Mouse (Mus musculus): ENCODE results near the gene Amigo1. TPM values are rescaled to one million over a fixed set of nuclear protein-coding genes. Genes with fewer than 3 reads are reported as not detected.

Gene Amigo1
- polyA plus RNA-seq, 1 experiment from 2014 or later, result 2.4 TPM

- Histone ChIP-seq H3K27me3 (ENCODE audit: control insufficient read depth, insufficient read depth, low read depth, low read length) (no peaks in the 10 kb centered on the region; the same call in 1 of the 2 replicates), H3K4me2 (ENCODE audit: low read depth, low read length) (no peak overlapping the region), H3K36me3 (ENCODE audit: control insufficient read depth, insufficient read depth, low read length) (no peaks in the 10 kb centered on the region), H3K9ac (ENCODE audit: low read length) (no peak overlapping the region), H3K4me1 (replicated peaks; ENCODE audit: control insufficient read depth, insufficient read depth, low read length) (no peaks in the 10 kb centered on the region), H3K4me3 (ENCODE audit: low read length) (no peak overlapping the region), H3K9me3 (ENCODE audit: control insufficient read depth, low read length) (no peaks in the 10 kb centered on the region), H3K27ac (ENCODE audit: low read length) (no peak overlapping the region)
- 67% methylated on average over 9 of the region's 9 CpGs for WGBS
- ATAC-seq (ENCODE audit: low read depth), result no peak
These were observed 27.6 kb upstream of the Amigo1 start for GRCm38 (mm10) chr3:108158383-108159037.

DNA sequence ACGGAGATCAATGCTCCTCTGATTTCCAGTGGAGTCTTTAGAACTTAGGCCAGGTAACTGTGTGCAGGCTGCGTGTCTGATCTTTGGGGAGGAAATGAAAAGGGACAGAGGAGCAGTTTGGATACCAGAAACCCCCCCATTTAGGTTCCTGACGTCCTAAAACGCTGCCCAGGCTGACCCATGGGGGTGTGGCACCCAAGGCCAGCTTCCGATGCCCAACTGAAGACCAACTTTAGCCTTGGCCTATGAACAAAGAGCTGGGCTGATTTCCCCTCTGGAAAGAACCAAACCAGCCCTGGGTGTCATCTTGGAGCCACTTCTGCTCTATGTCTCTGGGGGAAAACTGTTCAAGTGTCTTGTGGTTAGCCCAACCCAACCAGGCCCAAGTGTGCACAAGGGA lies 22.0 kb upstream of the Amigo1 start:
- Histone ChIP-seq H3K4me2 (ENCODE audit: low read depth, low read length) (no peak overlapping the region), H3K27me3 (ENCODE audit: control insufficient read depth, insufficient read depth, low read depth, low read length) (peaks cover 2% of the 10 kb centered on the region), H3K27ac (ENCODE audit: low read length) (no peak overlapping the region), H3K4me1 (replicated peaks; ENCODE audit: control insufficient read depth, insufficient read depth, low read length) (peaks cover 3% of the 10 kb centered on the region; the same call in 1 of the 2 replicates), H3K9me3 (ENCODE audit: control insufficient read depth, low read length) (no peaks in the 10 kb centered on the region), H3K9ac (ENCODE audit: low read length) (no peak overlapping the region), H3K4me3 (ENCODE audit: low read length) (no peak overlapping the region), H3K36me3 (ENCODE audit: control insufficient read depth, insufficient read depth, low read length) (no peaks in the 10 kb centered on the region)
- ATAC-seq (ENCODE audit: low read depth), result no peak
- 54% methylated on average over 5 of the region's 5 CpGs for WGBS

GRCm38 (mm10) chr3:108164807-108165206 lies 21.3 kb upstream of the Amigo1 start:
- ATAC-seq (ENCODE audit: low read depth), result peak; percentile 59; the same call in 1 of the 2 replicates
- no peaks in the 10 kb centered on the region for H3K9me3 ChIP-seq (ENCODE audit: control insufficient read depth, low read length)
- peaks cover 3% of the 10 kb centered on the region; the same call in 1 of the 2 replicates for H3K4me1 ChIP-seq (replicated peaks; ENCODE audit: control insufficient read depth, insufficient read depth, low read length)
- H3K4me3 ChIP-seq (ENCODE audit: low read length), result peak overlapping the region; percentile 25
- H3K9ac ChIP-seq (ENCODE audit: low read length), result peak overlapping the region; percentile 4; the same call in 1 of the 2 replicates
- peak overlapping the region; percentile 36 for H3K4me2 ChIP-seq (ENCODE audit: low read depth, low read length)
- H3K27ac ChIP-seq (ENCODE audit: low read length), result no peak overlapping the region
- 23% methylated on average over 9 of the region's 9 CpGs for WGBS
- H3K27me3 ChIP-seq (ENCODE audit: control insufficient read depth, insufficient read depth, low read depth, low read length), result peaks cover 2% of the 10 kb centered on the region
- H3K36me3 ChIP-seq (ENCODE audit: control insufficient read depth, insufficient read depth, low read length), result no peaks in the 10 kb centered on the region

DNA sequence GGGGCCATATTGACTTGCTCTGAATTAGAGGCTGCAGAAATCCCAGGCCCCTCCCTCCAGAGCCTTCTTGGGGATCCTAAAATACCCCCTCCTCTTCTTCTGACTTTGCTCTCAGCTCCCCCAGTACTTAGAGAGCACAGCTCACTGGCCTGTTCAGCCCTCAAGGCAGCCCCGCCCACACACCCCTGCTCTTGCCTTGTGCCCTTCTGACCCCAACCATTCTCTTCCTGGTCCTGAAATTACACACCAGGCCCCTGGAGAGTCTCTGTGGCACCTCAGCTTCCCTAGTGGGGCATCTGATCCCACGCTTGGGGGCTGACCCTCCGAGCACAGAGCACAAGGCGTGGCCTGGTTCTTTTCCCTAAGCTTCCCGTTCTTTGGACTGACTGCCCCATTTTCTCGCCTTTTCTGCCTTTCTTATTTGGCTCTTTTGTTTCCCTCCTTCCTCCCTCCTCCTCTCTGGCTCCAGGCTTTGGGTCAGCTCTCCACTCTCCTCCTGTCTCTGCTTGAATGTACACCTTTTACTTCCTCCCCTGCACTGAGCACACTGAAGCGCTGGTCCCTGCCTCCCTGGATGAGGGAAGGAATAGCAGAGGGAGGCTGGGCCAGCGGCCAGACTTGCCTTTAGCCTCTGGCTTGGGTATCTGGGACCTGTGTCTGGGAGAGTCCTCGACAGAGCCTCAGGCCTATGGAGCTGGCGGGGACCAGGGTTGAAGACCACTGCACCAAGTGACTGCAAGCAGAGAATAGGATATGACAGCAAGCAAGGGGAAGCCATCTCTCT lies 20.4 kb upstream of the Amigo1 start:
- Histone ChIP-seq H3K9ac (ENCODE audit: low read length) (no peak overlapping the region), H3K36me3 (ENCODE audit: control insufficient read depth, insufficient read depth, low read length) (no peaks in the 10 kb centered on the region), H3K27ac (ENCODE audit: low read length) (no peak overlapping the region), H3K27me3 (ENCODE audit: control insufficient read depth, insufficient read depth, low read depth, low read length) (peaks cover 2% of the 10 kb centered on the region), H3K9me3 (ENCODE audit: control insufficient read depth, low read length) (no peaks in the 10 kb centered on the region), H3K4me3 (ENCODE audit: low read length) (no peak overlapping the region), H3K4me1 (replicated peaks; ENCODE audit: control insufficient read depth, insufficient read depth, low read length) (peaks cover 3% of the 10 kb centered on the region; the same call in 1 of the 2 replicates), H3K4me2 (ENCODE audit: low read depth, low read length) (no peak overlapping the region)
- WGBS, result 52% methylated on average over 10 of the region's 10 CpGs
- ATAC-seq (ENCODE audit: low read depth), result peak; percentile 21; the same call in 1 of the 2 replicates

GRCm38 (mm10) chr3:108166486-108167211 lies 19.5 kb upstream of the Amigo1 start:
- Histone ChIP-seq H3K36me3 (ENCODE audit: control insufficient read depth, insufficient read depth, low read length) (no peaks in the 10 kb centered on the region), H3K4me2 (ENCODE audit: low read depth, low read length) (no peak overlapping the region), H3K27me3 (ENCODE audit: control insufficient read depth, insufficient read depth, low read depth, low read length) (peaks cover 2% of the 10 kb centered on the region), H3K4me3 (ENCODE audit: low read length) (no peak overlapping the region), H3K9ac (ENCODE audit: low read length) (no peak overlapping the region), H3K27ac (ENCODE audit: low read length) (no peak overlapping the region), H3K9me3 (ENCODE audit: control insufficient read depth, low read length) (no peaks in the 10 kb centered on the region), H3K4me1 (replicated peaks; ENCODE audit: control insufficient read depth, insufficient read depth, low read length) (peaks cover 3% of the 10 kb centered on the region; the same call in 1 of the 2 replicates)
- peak; percentile 75 for ATAC-seq (ENCODE audit: low read depth)
- WGBS, result 28% methylated on average over 10 of the region's 11 CpGs

- ATAC-seq (ENCODE audit: low read depth), result no peak
- H3K9ac ChIP-seq (ENCODE audit: low read length), result no peak overlapping the region
- no peak overlapping the region for H3K4me2 ChIP-seq (ENCODE audit: low read depth, low read length)
These were observed 18.6 kb upstream of the Amigo1 start for GRCm38 (mm10) chr3:108167499-108167898.

GRCm38 (mm10) chr3:108169199-108169598 lies 16.9 kb upstream of the Amigo1 start:
- H3K27ac ChIP-seq (ENCODE audit: low read length), result no peak overlapping the region
- no peaks in the 10 kb centered on the region for H3K36me3 ChIP-seq (ENCODE audit: control insufficient read depth, insufficient read depth, low read length)
- H3K27me3 ChIP-seq (ENCODE audit: control insufficient read depth, insufficient read depth, low read depth, low read length), result peaks cover 2% of the 10 kb centered on the region; the same call in 1 of the 2 replicates
- H3K9me3 ChIP-seq (ENCODE audit: control insufficient read depth, low read length), result no peaks in the 10 kb centered on the region
- ATAC-seq (ENCODE audit: low read depth), result no peak
- no peak overlapping the region for H3K9ac ChIP-seq (ENCODE audit: low read length)
- WGBS, result 43% methylated on average over 3 of the region's 3 CpGs
- H3K4me1 ChIP-seq (replicated peaks; ENCODE audit: control insufficient read depth, insufficient read depth, low read length), result peaks cover 3% of the 10 kb centered on the region; the same call in 1 of the 2 replicates
- H3K4me2 ChIP-seq (ENCODE audit: low read depth, low read length), result no peak overlapping the region
- H3K4me3 ChIP-seq (ENCODE audit: low read length), result no peak overlapping the region

More at GRCm38 (mm10) chr3:108167499-108167898, 18.6 kb upstream of the Amigo1 start:
- peaks cover 2% of the 10 kb centered on the region for H3K27me3 ChIP-seq (ENCODE audit: control insufficient read depth, insufficient read depth, low read depth, low read length)
- 46% methylated on average over 14 of the region's 14 CpGs for WGBS
- H3K4me1 ChIP-seq (replicated peaks; ENCODE audit: control insufficient read depth, insufficient read depth, low read length), result peaks cover 3% of the 10 kb centered on the region; the same call in 1 of the 2 replicates
- H3K9me3 ChIP-seq (ENCODE audit: control insufficient read depth, low read length), result no peaks in the 10 kb centered on the region
- no peaks in the 10 kb centered on the region for H3K36me3 ChIP-seq (ENCODE audit: control insufficient read depth, insufficient read depth, low read length)
- H3K27ac ChIP-seq (ENCODE audit: low read length), result no peak overlapping the region
- no peak overlapping the region for H3K4me3 ChIP-seq (ENCODE audit: low read length)

DNA sequence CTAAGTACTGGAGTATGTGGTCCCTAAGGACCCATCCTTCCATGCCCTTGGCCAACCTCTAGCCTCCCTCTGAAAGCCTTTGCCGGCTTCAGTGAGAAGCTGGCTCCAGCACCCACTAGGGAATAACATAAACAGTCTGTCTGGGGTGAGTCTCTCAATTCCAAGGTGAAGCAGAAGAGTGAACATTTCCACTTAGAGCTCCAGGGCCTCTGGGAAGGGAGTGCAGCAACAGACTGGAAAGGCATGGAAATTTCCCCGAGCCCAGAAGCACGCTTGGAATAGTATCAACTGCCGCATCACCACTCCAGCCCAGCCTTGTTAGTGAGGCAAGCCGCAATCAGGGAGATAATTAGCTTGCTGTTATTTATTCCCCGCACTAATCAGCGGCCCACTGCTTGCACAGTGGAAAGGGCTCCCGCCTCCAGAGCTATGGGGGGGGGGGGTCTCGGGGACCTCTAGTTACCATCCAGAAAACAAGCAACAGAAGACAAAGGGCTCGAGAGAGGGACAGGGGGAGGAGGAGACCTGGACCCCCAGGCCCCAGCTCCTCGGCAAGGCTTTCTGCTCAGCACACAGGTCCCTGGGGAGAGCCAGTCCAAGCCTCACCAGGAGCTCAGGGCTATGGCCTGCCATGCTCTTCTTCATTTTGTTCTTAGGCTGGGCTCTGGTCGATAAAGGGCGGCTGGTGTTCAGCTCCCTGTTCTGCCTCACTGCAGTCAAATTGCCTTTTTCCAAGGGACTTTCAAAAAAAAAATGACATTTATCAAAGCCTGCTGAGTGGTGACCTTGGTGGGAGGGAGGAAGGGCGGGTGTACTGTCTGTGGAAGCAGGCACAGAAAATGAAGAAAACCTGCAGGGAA lies 11.2 kb upstream of the Amigo1 start:
- no peak overlapping the region for H3K4me3 ChIP-seq (ENCODE audit: low read length)
- H3K36me3 ChIP-seq (ENCODE audit: control insufficient read depth, insufficient read depth, low read length), result no peaks in the 10 kb centered on the region
- no peaks in the 10 kb centered on the region for H3K27me3 ChIP-seq (ENCODE audit: control insufficient read depth, insufficient read depth, low read depth, low read length)
- ATAC-seq (ENCODE audit: low read depth), result no peak
- H3K27ac ChIP-seq (ENCODE audit: low read length), result no peak overlapping the region
- WGBS, result 30% methylated on average over 14 of the region's 14 CpGs
- H3K9ac ChIP-seq (ENCODE audit: low read length), result no peak overlapping the region
- H3K9me3 ChIP-seq (ENCODE audit: control insufficient read depth, low read length), result no peaks in the 10 kb centered on the region
- peaks cover 6% of the 10 kb centered on the region for H3K4me1 ChIP-seq (replicated peaks; ENCODE audit: control insufficient read depth, insufficient read depth, low read length)
- H3K4me2 ChIP-seq (ENCODE audit: low read depth, low read length), result no peak overlapping the region

All from lung, embryonic 16.5 days (tissue).